Mouse (Mus musculus) left cerebral cortex, adult 18-20 months (tissue): ENCODE data around the gene Aatf. TPM values are rescaled to one million over a fixed set of nuclear protein-coding genes. Genes with fewer than 3 reads are reported as not detected.

Experiments used
- DNase-seq, 2 experiments: peaks; one replicate each; pipeline ENCODE4 v3.0.0; 2021 to 2022; ENCODE audit warnings: low spot score in 2 of 2, mixed read lengths in 1 of 2
- total RNA-seq, 2 experiments: library from RNA; stranded (reverse); gene quantifications; 2 replicates each; pipeline ENCODE4 v1.2.3; 2021

The Aatf gene
- total RNA-seq, 2 experiments from 2014 or later = 21.1 to 21.9 TPM

- no peak for DNase-seq
Measured at GRCm38 (mm10) chr11:84522577-84523320, 9.4 kb upstream of the Aatf start.

- DNase-seq = no peak
Measured at GRCm38 (mm10) chr11:84521751-84522299, 8.5 kb upstream of the Aatf start.

- DNase-seq = no peak
Measured at GRCm38 (mm10) chr11:84521071-84521390, 7.7 kb upstream of the Aatf start.

GRCm38 (mm10) chr11:84520269-84521070, 7.1 kb upstream of the Aatf start:
- no peak for DNase-seq

- DNase-seq = no peak
Measured at GRCm38 (mm10) chr11:84519576-84520268, 6.4 kb upstream of the Aatf start.

- no peak for DNase-seq
Measured at GRCm38 (mm10) chr11:84519036-84519435, 5.7 kb upstream of the Aatf start.

- no peak for DNase-seq
Measured at GRCm38 (mm10) chr11:84518261-84518660, 4.9 kb upstream of the Aatf start.

GRCm38 (mm10) chr11:84517431-84517830, 4.1 kb upstream of the Aatf start:
- DNase-seq = no peak

GRCm38 (mm10) chr11:84516501-84517240, 3.3 kb upstream of the Aatf start:
- DNase-seq = no peak

GRCm38 (mm10) chr11:84512031-84512430, 1.3 kb downstream of the Aatf start:
- no peak for DNase-seq

GRCm38 (mm10) chr11:84504296-84504695, 9.0 kb downstream of the Aatf start:
- DNase-seq = no peak

GRCm38 (mm10) chr11:84497944-84498343, 15.4 kb downstream of the Aatf start:
- DNase-seq = peak in 1 of 2 experiments; percentile 12

GRCm38 (mm10) chr11:84496901-84497300, 16.4 kb downstream of the Aatf start:
- DNase-seq = no peak

GRCm38 (mm10) chr11:84495774-84496173, 17.5 kb downstream of the Aatf start:
- no peak for DNase-seq

- DNase-seq = no peak
Measured at GRCm38 (mm10) chr11:84481661-84482060, 31.7 kb downstream of the Aatf start.

GRCm38 (mm10) chr11:84480451-84480850, 32.9 kb downstream of the Aatf start:
- no peak for DNase-seq

GRCm38 (mm10) chr11:84476641-84477040, 36.7 kb downstream of the Aatf start:
- no peak for DNase-seq

- no peak for DNase-seq
Measured at GRCm38 (mm10) chr11:84475991-84476390, 37.3 kb downstream of the Aatf start.

- DNase-seq = no peak
Measured at GRCm38 (mm10) chr11:84473093-84473667, 40.1 kb downstream of the Aatf start.

- no peak for DNase-seq
Measured at GRCm38 (mm10) chr11:84464571-84464970, 48.8 kb downstream of the Aatf start.

- DNase-seq = no peak
Measured at GRCm38 (mm10) chr11:84453901-84454300, 59.4 kb downstream of the Aatf start.
